16 mouse cellular contexts compared by ENCODE assay signal in genomic region chr11:105338596-105339390, GRCm38 (mm10). TPM values are rescaled to one million over a fixed set of nuclear protein-coding genes. Genes with fewer than 3 reads are reported as not detected.
"Had no signal": no experiment of that assay in that cellular context is flagged by ENCODE, and none has a peak within 500 bp of the region (broad histone marks: within the 10 kb centered on the region; RNA-seq: fewer than 3 reads in every experiment).

No protein-coding gene starts in this region.

- H3K4me3 ChIP-seq: limb, embryonic 10.5 days; liver, embryonic 15.5 days; neural tube, embryonic 13.5 days had no signal

- H3K4me2 ChIP-seq: liver, embryonic 11.5 days; liver, embryonic 15.5 days; neural tube, embryonic 13.5 days had no signal

- DNase-seq: kidney, adult 11 months; kidney, adult 9 months; kidney, postnatal 36 days; layer of hippocampus, adult 9-11 months; lung, adult 2 months; lung, postnatal 36 days; right cerebral cortex, adult 18-20 months; thymus, postnatal 4 days had no signal

- H3K9ac ChIP-seq: liver, embryonic 15.5 days; neural tube, embryonic 13.5 days had no signal

- H3K9me3 ChIP-seq: limb, embryonic 10.5 days; liver, embryonic 15.5 days; neural tube, embryonic 13.5 days had no signal

- ATAC-seq: lung, postnatal 0 days had no signal

- H3K36me3 ChIP-seq: liver, embryonic 15.5 days had no signal

- H3K27me3 ChIP-seq: liver, embryonic 15.5 days; neural tube, embryonic 13.5 days had no signal

- H3K4me1 ChIP-seq: limb, embryonic 10.5 days; liver, embryonic 15.5 days; neural tube, embryonic 13.5 days had no signal

- H3K27ac ChIP-seq: kidney, postnatal 0 days; limb, embryonic 10.5 days; liver, embryonic 15.5 days; neural tube, embryonic 13.5 days; stomach, postnatal 0 days had no signal

RNA-seq across cellular contexts. Expression of gene Mrc2, which starts 46.4 kb away (rescaled TPM):
- total RNA-seq: megakaryocyte progenitor cell, adult 5-6 weeks had no signal
